Mouse (Mus musculus) c-Kit-positive CD71-positive TER-119-negative erythroid progenitor cells, embryonic 14.5 days (primary cell): ENCODE data around the gene Zmiz1.

Experiments used
- DNase-seq: peaks from one replicate; pipeline ENCODE4 v3.0.0-alpha.2; 2013; ENCODE audit warnings: low read depth

Gene Zmiz1

GRCm38 (mm10) chr14:25492567-25493279 is 33.7 kb downstream of the Zmiz1 start:
- no peak for DNase-seq

GRCm38 (mm10) chr14:25493301-25494241 is 34.6 kb downstream of the Zmiz1 start:
- DNase-seq: no peak

GRCm38 (mm10) chr14:25494778-25495177 is 35.8 kb downstream of the Zmiz1 start:
- DNase-seq: peak; percentile 46

- DNase-seq: no peak
Observed at GRCm38 (mm10) chr14:25496116-25496515, 37.1 kb downstream of the Zmiz1 start.

GRCm38 (mm10) chr14:25496989-25497388 is 38.0 kb downstream of the Zmiz1 start:
- DNase-seq: no peak

- DNase-seq: no peak
Observed at GRCm38 (mm10) chr14:25497596-25497995, 38.6 kb downstream of the Zmiz1 start.

- DNase-seq: no peak
Observed at GRCm38 (mm10) chr14:25498367-25498766, 39.4 kb downstream of the Zmiz1 start.

- no peak for DNase-seq
Observed at GRCm38 (mm10) chr14:25499526-25499925, 40.5 kb downstream of the Zmiz1 start.

- no peak for DNase-seq
Observed at GRCm38 (mm10) chr14:25500511-25501120, 41.6 kb downstream of the Zmiz1 start.

GRCm38 (mm10) chr14:25501481-25501880 is 42.5 kb downstream of the Zmiz1 start:
- no peak for DNase-seq

- DNase-seq: no peak
Observed at GRCm38 (mm10) chr14:25502355-25502754, 43.4 kb downstream of the Zmiz1 start.

- no peak for DNase-seq
Observed at GRCm38 (mm10) chr14:25504241-25504640, 45.3 kb downstream of the Zmiz1 start.

GRCm38 (mm10) chr14:25505201-25505671 is 46.3 kb downstream of the Zmiz1 start:
- no peak for DNase-seq

GRCm38 (mm10) chr14:25508111-25508756 is 49.2 kb downstream of the Zmiz1 start:
- no peak for DNase-seq

- DNase-seq: no peak
Observed at GRCm38 (mm10) chr14:25508757-25509139, 49.8 kb downstream of the Zmiz1 start.

GRCm38 (mm10) chr14:25509450-25510129 is 50.6 kb downstream of the Zmiz1 start:
- DNase-seq: no peak

GRCm38 (mm10) chr14:25510362-25510761 is 51.4 kb downstream of the Zmiz1 start:
- DNase-seq: no peak

- DNase-seq: no peak
Observed at GRCm38 (mm10) chr14:25510987-25511386, 52.0 kb downstream of the Zmiz1 start.

GRCm38 (mm10) chr14:25511564-25511963 is 52.6 kb downstream of the Zmiz1 start:
- no peak for DNase-seq

- no peak for DNase-seq
Observed at GRCm38 (mm10) chr14:25511967-25512366, 53.0 kb downstream of the Zmiz1 start.

GRCm38 (mm10) chr14:25512803-25513202 is 53.8 kb downstream of the Zmiz1 start:
- no peak for DNase-seq
